Mouse (Mus musculus): ENCODE measurements around the gene 1700020L24Rik. TPM values are rescaled to one million over a fixed set of nuclear protein-coding genes. Genes with fewer than 3 reads are reported as not detected.
A peak's percentile ranks its signal among the peaks of the same experiment; 100 is the strongest.

The 1700020L24Rik gene
- total RNA-seq, 2 experiments from 2014 or later, result not detected

GRCm38 (mm10) chr11:83462711-83463244, 25.3 kb downstream of the 1700020L24Rik start, which contains the start of gene Mmp28:
Mmp28 (minus strand) TSS chr11:83463071.
- DNase-seq (ENCODE audit: low spot score in 2 of 2), result no peak
- intact Hi-C loops (cut with DNase I), result no loop called here

DNA sequence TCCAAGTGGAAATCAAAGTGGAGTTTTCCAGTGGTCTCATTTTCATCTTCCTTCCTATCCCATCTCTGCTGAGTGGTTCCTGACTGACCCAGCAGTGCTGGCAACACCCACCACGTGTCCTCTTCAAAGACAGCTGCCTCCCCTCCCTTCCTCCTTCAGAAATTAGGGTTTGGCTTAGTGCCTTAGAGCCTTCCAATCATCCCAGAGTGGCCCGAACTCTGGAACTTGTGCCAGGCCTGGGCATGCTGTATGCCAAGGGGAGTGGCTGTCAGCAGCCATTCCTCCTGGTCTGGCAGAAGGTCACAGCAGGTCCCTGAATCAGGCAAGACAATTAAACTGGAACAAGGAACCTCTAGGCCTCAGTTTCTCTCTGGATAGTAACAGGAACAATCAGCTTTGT, 28.5 kb downstream of the 1700020L24Rik start:
- DNase-seq (ENCODE audit: low spot score in 2 of 2), result peak in 1 of 2 experiments; percentile 26
- intact Hi-C loops (cut with DNase I), result no loop called here

DNA sequence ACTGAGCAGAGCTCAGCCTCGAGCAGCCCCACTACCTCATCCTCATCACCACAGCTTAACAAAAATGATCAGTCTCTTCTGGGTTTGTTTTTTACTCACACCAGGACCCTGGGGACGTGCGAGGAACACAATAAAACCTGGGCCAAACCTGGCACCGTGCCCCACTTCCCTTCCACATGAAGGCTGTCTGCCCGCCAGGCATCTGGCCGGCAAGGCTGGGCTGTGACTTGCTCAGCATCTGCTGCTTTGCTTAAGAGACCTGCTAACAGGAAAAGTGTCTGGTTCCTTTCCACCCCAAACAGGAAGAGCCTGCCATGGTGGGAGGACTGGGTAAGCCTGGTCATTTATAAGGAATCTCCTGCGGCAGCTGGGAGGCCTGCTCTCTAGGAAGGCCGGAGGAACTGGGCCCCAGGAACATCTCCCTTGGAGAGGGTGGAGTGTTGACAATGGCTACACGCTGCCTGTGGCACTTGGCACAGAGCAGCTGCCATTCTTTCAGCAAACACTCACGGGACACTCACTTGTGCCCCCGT, 29.7 kb downstream of the 1700020L24Rik start:
- intact Hi-C loops (cut with DNase I), result no loop called here
- peak; percentile 54 to 61 for DNase-seq (ENCODE audit: low spot score in 2 of 2)

- DNase-seq (ENCODE audit: low spot score in 2 of 2), result no peak
- intact Hi-C loops (cut with DNase I), result no loop called here
Measured at GRCm38 (mm10) chr11:83468765-83469164, 31.3 kb downstream of the 1700020L24Rik start.

DNA sequence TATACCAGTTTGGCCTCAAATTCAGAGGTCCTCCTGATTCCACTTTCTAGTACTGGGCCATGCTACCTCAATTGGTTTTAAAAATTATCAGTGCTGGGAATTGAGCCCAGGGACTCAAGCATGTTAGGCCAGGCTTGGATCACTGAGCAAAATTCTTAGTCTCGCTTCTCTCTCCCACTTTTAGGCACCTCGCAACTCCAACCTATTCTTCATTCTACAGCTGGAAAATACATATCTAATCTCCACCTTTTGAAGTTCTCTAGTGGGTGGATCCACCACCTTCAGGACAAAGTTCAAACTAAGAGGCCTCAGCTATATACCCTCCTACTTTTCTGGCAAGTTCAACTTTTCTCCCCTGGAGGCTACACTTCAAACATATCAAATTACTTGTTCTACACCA, 34.3 kb downstream of the 1700020L24Rik start:
- intact Hi-C loops (cut with DNase I), result loop anchor here (1.0 kb wide), 1 partner anchor 28 kb away; no protein-coding TSS in a partner anchor
- no peak for DNase-seq (ENCODE audit: low spot score in 2 of 2)

DNA sequence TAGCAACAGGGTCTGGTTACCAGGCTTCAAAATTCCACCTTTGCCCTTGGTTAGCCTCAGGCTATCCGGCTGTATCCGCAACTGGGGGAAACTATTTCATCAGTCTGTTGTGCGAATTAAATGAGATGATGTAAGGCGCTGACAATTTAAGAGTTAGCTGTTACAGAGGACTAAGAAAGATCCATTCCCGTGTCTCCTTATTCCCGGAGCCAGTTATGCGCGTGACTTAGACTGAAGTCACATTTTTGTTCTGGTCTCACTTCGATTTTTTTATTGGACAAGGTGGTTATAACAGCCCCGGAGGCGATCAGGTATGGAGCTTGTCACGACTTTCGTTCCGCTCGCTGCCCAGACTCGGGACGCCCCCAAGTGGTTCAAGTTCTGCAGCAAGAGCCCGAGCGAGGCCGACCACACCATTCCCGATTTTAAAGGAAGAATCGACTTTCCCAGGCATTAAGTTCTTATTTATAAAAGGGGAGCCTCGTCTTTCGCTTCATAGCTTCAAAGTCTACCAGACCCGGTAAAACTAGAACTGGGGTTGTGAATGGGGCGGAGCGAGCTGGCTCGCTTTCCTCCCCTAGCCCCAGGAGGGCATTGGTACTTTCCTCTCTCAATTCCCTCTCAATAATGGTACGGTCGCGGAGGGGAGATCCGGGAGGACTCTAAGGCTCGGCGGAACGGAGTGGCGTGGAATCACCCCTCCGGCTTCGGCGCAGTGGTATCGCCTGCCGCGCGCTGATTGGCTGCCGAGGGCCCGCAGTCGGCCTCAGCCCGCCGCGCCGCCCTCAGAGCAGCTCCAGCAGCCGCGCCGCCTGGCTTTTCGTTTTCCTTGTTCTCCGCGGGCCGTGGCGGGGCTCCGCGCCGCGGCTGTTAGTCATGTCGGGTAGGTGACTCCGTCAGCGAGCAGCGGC, 35.1 kb downstream of the 1700020L24Rik start, which contains the start of gene Taf15:
Gene Taf15 (plus strand): TSS at position 763 of the 911 bp plus-strand sequence.
- peak; percentile 99 for DNase-seq (ENCODE audit: low spot score in 2 of 2)
- intact Hi-C loops (cut with DNase I), result loop anchor here (1.0 kb wide), 1 partner anchor 29 kb away; no protein-coding TSS in a partner anchor

- intact Hi-C loops (cut with DNase I), result no loop called here
- DNase-seq (ENCODE audit: low spot score in 2 of 2), result no peak
Measured at GRCm38 (mm10) chr11:83473235-83474016, 35.9 kb downstream of the 1700020L24Rik start.

Other genes starting within 250 kb of the 1700020L24Rik start
- under 1 TPM; 0.23 to 0.31 TPM for gene Slfn3, start 246.3 kb upstream of the 1700020L24Rik start, total RNA-seq (2021)
- gene Slfn14, start 151.0 kb upstream of the 1700020L24Rik start, total RNA-seq (2021), result not detected
- 100 to 1,000 TPM; 304 to 324 TPM for gene Ap2b1, start 138.7 kb upstream of the 1700020L24Rik start, total RNA-seq (2021)
- gene Pex12, start 135.1 kb upstream of the 1700020L24Rik start, total RNA-seq (2021), result 10 to 100 TPM in 1 of 2 experiments, 1 to 10 TPM in 1; 9.7 to 11.1 TPM
- 100 to 1,000 TPM; 229 to 234 TPM for gene Rasl10b, start 28.5 kb upstream of the 1700020L24Rik start, total RNA-seq (2021)
- under 1 TPM in 1 of 2 experiments, not detected in 1; 0.34 TPM for gene Gas2l2, start 8.2 kb upstream of the 1700020L24Rik start, total RNA-seq (2021)
- 1 to 10 TPM; 3.9 to 5.8 TPM for gene Mmp28, start 25.4 kb downstream of the 1700020L24Rik start, total RNA-seq (2021)
- 10 to 100 TPM; 52.0 to 62.1 TPM for gene Taf15, start 35.4 kb downstream of the 1700020L24Rik start, total RNA-seq (2021)
- not detected for gene Heatr9, start 84.5 kb downstream of the 1700020L24Rik start, total RNA-seq (2021)
- gene Ccl5, start 92.8 kb downstream of the 1700020L24Rik start, total RNA-seq (2021), result not detected
- gene Ccl9, start 141.0 kb downstream of the 1700020L24Rik start, total RNA-seq (2021), result 1 to 10 TPM; 3.6 to 4.0 TPM
- gene Ccl6, start 155.4 kb downstream of the 1700020L24Rik start, total RNA-seq (2021), result 1 to 10 TPM; 1.6 to 2.1 TPM
- gene Rpl9-ps1, start 207.9 kb downstream of the 1700020L24Rik start, total RNA-seq (2021), result not detected
- gene Ccl3, start 211.7 kb downstream of the 1700020L24Rik start, total RNA-seq (2021), result not detected
- gene Ccl4, start 224.9 kb downstream of the 1700020L24Rik start, total RNA-seq (2021), result not detected

All from left cerebral cortex, postnatal 14 days (tissue).